Mouse (Mus musculus): ENCODE measurements around the gene Olfr1080. TPM values are rescaled to one million over a fixed set of nuclear protein-coding genes. Genes with fewer than 3 reads are reported as not detected.
"Not testable (repeated sequence)": the region's sequence is repeated elsewhere in the genome, so short reads cannot be mapped to it uniquely, and the experiment has no call there.

Olfr1080 gene
- total RNA-seq (2021) = not detected
- long read RNA-seq, experiment 1 = 0 reads
- long read RNA-seq, experiment 2 = 0 reads

DNA sequence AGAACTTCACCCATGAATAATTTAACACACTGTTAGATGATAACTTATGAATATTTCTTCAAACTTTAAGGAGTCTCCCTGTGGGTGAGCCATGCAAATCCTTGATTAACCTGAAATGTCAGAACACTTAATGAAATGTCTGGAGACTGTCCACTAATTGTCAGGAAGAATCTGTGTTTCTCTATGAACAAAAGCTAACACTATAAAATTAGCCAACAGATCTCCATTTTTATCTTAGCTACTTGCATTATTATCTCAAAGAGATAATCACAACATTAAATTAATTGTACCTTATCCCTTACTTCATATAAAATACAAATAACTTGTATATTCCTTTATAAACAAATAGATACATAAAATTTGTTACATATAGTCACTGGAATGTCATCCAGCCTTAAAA is at the start of gene Olfr1080:
Olfr1080 (minus strand) TSS at position 101 of the 400 bp plus-strand sequence.
- DNase-seq (ENCODE audit: low spot score in 2 of 2) = not testable (repeated sequence)

GRCm38 (mm10) chr2:86598866-86599265 is 40.8 kb upstream of the Olfr1080 start, which contains the start of gene Olfr1082:
TSS of gene Olfr1082 (minus strand) at chr2:86598966.
- not testable (repeated sequence) for DNase-seq (ENCODE audit: low spot score in 2 of 2)

GRCm38 (mm10) chr2:86542380-86542779 is 15.7 kb downstream of the Olfr1080 start, which contains the start of gene Olfr1079:
TSS of gene Olfr1079 (minus strand) at chr2:86542480.
- no peak for DNase-seq (ENCODE audit: low spot score in 2 of 2)

DNA sequence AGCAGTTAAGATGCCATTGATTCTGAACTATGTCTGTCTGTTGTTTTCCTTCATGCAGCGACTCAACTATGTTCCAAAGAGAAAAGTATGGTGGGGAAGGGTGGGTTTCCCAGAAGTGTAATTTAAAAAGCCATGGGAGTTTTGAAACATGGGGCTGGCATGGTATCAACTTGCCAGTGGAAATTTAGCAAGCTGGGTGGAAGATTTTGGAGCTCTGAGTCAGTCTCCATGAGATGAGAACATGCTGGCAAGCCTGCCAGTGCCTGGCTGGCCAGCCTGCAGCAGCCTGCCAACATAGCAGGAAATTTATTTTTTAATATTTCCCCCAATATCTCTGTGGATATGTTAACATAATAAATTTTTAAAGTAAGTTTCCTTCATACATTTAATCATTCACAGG is 27.0 kb downstream of the Olfr1080 start:
- no peak for DNase-seq (ENCODE audit: low spot score in 2 of 2)

DNA sequence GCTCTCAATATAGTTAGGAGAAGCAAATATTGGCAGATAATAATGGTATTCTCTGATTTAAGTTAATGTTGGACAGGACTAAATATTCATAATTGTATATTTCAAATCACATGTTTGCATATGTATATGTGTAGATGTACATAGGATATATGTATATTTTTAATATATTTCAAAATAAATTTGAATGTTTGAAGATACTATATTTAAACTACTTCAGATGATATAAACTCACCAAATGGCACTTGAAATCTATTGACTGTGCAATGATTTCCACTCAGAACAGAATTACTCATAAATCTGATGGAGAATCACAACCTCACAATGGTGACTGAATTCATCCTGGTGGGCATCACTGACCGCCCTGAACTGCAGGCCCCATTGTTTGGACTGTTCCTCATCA is 49.9 kb downstream of the Olfr1080 start, which contains the start of gene Olfr1076:
Olfr1076 (plus strand) TSS at position 301 of the 400 bp plus-strand sequence.
- no peak for DNase-seq (ENCODE audit: low spot score in 2 of 2)

Other genes with a start within 250 kb of the Olfr1080 start
- not detected for gene Olfr1053, start 243.0 kb downstream of the Olfr1080 start, total RNA-seq (2021)
- not detected for gene Olfr1054, start 222.8 kb downstream of the Olfr1080 start, total RNA-seq (2021)
- not detected for gene Olfr1055, start 208.0 kb downstream of the Olfr1080 start, total RNA-seq (2021)
- gene Olfr1056, start 195.8 kb downstream of the Olfr1080 start, total RNA-seq (2021) = not detected
- gene Olfr1057, start 179.8 kb downstream of the Olfr1080 start, total RNA-seq (2021) = not detected
- not detected for gene Olfr1058, start 169.7 kb downstream of the Olfr1080 start, total RNA-seq (2021)
- gene Olfr1061, start 144.2 kb downstream of the Olfr1080 start, total RNA-seq (2021) = not detected
- not detected for gene Olfr1062, start 131.5 kb downstream of the Olfr1080 start, total RNA-seq (2021)
- gene Olfr1065, start 107.6 kb downstream of the Olfr1080 start, total RNA-seq (2021) = not detected
- gene Olfr1066, start 102.0 kb downstream of the Olfr1080 start, total RNA-seq (2021) = not detected
- gene Olfr228, start 70.8 kb downstream of the Olfr1080 start, total RNA-seq (2021) = not detected
- gene Olfr1076, start 49.8 kb downstream of the Olfr1080 start, total RNA-seq (2021) = not detected
- gene Olfr1079, start 15.8 kb downstream of the Olfr1080 start, total RNA-seq (2021) = not detected
- gene Olfr1082, start 40.7 kb upstream of the Olfr1080 start, total RNA-seq (2021) = not detected
- gene Olfr1084, start 81.5 kb upstream of the Olfr1080 start, total RNA-seq (2021) = not detected
- not detected for gene Olfr1085, start 103.8 kb upstream of the Olfr1080 start, total RNA-seq (2021)
- not detected for gene Olfr1086, start 121.9 kb upstream of the Olfr1080 start, total RNA-seq (2021)
- gene Olfr1087, start 140.2 kb upstream of the Olfr1080 start, total RNA-seq (2021) = not detected
- not detected for gene Olfr1089, start 175.5 kb upstream of the Olfr1080 start, total RNA-seq (2021)
- gene Olfr1090, start 200.8 kb upstream of the Olfr1080 start, total RNA-seq (2021) = not detected
- gene Olfr1093, start 224.2 kb upstream of the Olfr1080 start, total RNA-seq (2021) = not detected